ENCODE assay signal across 26 mouse cellular contexts in genomic region chr11:50547776-50548175, GRCm38 (mm10). TPM values are rescaled to one million over a fixed set of nuclear protein-coding genes. Genes with fewer than 3 reads are reported as not detected.
"Had no signal": no experiment of that assay in that cellular context is flagged by ENCODE, and none has a peak within 500 bp of the region (broad histone marks: within the 10 kb centered on the region; RNA-seq: fewer than 3 reads in every experiment).

No protein-coding gene starts in this region.

- H3K4me1 ChIP-seq: limb, embryonic 13.5 days; liver, embryonic 12.5 days; liver, embryonic 15.5 days; lung, embryonic 15.5 days; megakaryocyte, embryonic 14.5 days; midbrain, embryonic 10.5 days; midbrain, embryonic 13.5 days; neural tube, embryonic 13.5 days had no signal

- H3K9ac ChIP-seq: kidney, embryonic 15.5 days; limb, embryonic 13.5 days; liver, embryonic 12.5 days; liver, embryonic 15.5 days; lung, embryonic 15.5 days; midbrain, embryonic 13.5 days; neural tube, embryonic 13.5 days had no signal

- H3K27ac ChIP-seq: kidney, embryonic 15.5 days; limb, embryonic 10.5 days; limb, embryonic 13.5 days; liver, embryonic 12.5 days; liver, embryonic 15.5 days; lung, embryonic 15.5 days; midbrain, embryonic 10.5 days; midbrain, embryonic 13.5 days; neural tube, embryonic 13.5 days; stomach, postnatal 0 days had no signal

- H3K9me3 ChIP-seq: kidney, embryonic 15.5 days; limb, embryonic 10.5 days; limb, embryonic 13.5 days; liver, embryonic 12.5 days; liver, embryonic 15.5 days; lung, embryonic 15.5 days; midbrain, embryonic 10.5 days; midbrain, embryonic 13.5 days; neural tube, embryonic 13.5 days had no signal

- DNase-seq: kidney, adult 18-20 months; kidney, postnatal 25 days; liver; lung, adult 18-20 months; lung, postnatal 10 days; lung, postnatal 36 days; right cerebral cortex, adult 18-20 months; right cerebral cortex, postnatal 14 days; right cerebral cortex, postnatal 4 days; thymus, adult 2 months; thymus, postnatal 14 days; thymus, postnatal 4 days had no signal

- ATAC-seq: liver, embryonic 12.5 days; midbrain, embryonic 13.5 days; midbrain, embryonic 16.5 days had no signal

- H3K27me3 ChIP-seq: kidney, embryonic 15.5 days; limb, embryonic 13.5 days; liver, embryonic 12.5 days; liver, embryonic 15.5 days; lung, embryonic 15.5 days; midbrain, embryonic 13.5 days; neural tube, embryonic 13.5 days had no signal

- H3K4me3 ChIP-seq: kidney, embryonic 15.5 days; limb, embryonic 10.5 days; limb, embryonic 13.5 days; liver, embryonic 12.5 days; liver, embryonic 15.5 days; lung, embryonic 15.5 days; megakaryocyte, embryonic 14.5 days; midbrain, embryonic 10.5 days; midbrain, embryonic 13.5 days; myocyte; neural tube, embryonic 13.5 days had no signal

- H3K36me3 ChIP-seq: kidney, embryonic 15.5 days; limb, embryonic 10.5 days; limb, embryonic 13.5 days; liver, embryonic 12.5 days; liver, embryonic 15.5 days; lung, embryonic 15.5 days; midbrain, embryonic 10.5 days; midbrain, embryonic 13.5 days; neural tube, embryonic 13.5 days had no signal

- H3K4me2 ChIP-seq: kidney, embryonic 15.5 days; limb, embryonic 13.5 days; liver, embryonic 12.5 days; liver, embryonic 15.5 days; lung, embryonic 15.5 days; midbrain, embryonic 13.5 days; neural tube, embryonic 13.5 days had no signal

RNA-seq across cellular contexts. Expression of gene Adamts2, which starts 54.1 kb away (rescaled TPM):
- total RNA-seq: monocyte, adult 5-6 weeks had no signal
